Mouse (Mus musculus) ES-E14 (cell line): Measurements from ENCODE around the gene BC051665. TPM values are rescaled to one million over a fixed set of nuclear protein-coding genes. Genes with fewer than 3 reads are reported as not detected.

Source experiments
- DNase-seq: peaks from one replicate; pipeline ENCODE4 v3.0.0-alpha.2; 2013; ENCODE audit warnings: low read depth, low spot score
- H3K27ac ChIP-seq: 2 replicates; pipeline ENCODE4 v1.5.1; 2012; ENCODE audit warnings: low read depth, mild to moderate bottlenecking, low read length, moderate library complexity, mixed read lengths; ENCODE audit not compliant: poor library complexity, insufficient read depth, severe bottlenecking
- H3K36me3 ChIP-seq: 2 replicates; pipeline ENCODE4 v1.6.1; 2012; ENCODE audit warnings: mild to moderate bottlenecking, low read length, moderate library complexity, mixed read lengths; ENCODE audit not compliant: control insufficient read depth, poor library complexity, insufficient read depth, severe bottlenecking
- H3K4me1 ChIP-seq, 2 experiments: fragments of 150-350 bp in 1 of 2; sonication (generic) in 1 of 2; 2 replicates each; pipeline ENCODE4 v1.6.1; 2012; ENCODE audit warnings: low read length in 2 of 2, mild to moderate bottlenecking in 1 of 2, mixed read lengths in 1 of 2; ENCODE audit not compliant: control insufficient read depth in 2 of 2, insufficient read depth in 2 of 2, poor library complexity in 1 of 2
- H3K4me3 ChIP-seq, 2 experiments: fragments of 150-350 bp in 1 of 2; sonication (generic) in 1 of 2; 2 replicates each; pipeline ENCODE4 v1.5.1; 2012; ENCODE audit warnings: low read length in 2 of 2, low read depth in 1 of 2, mild to moderate bottlenecking in 1 of 2, mixed read lengths in 1 of 2; ENCODE audit not compliant: insufficient read depth in 1 of 2, poor library complexity in 1 of 2, severe bottlenecking in 1 of 2
- H3K9ac ChIP-seq: 2 replicates; pipeline ENCODE4 v1.6.1; 2012; ENCODE audit warnings: low read depth, mild to moderate bottlenecking, low read length, mixed read lengths; ENCODE audit not compliant: poor library complexity, insufficient read depth, severe bottlenecking
- H3K9me3 ChIP-seq: fragments of 150-350 bp; sonication (generic); 2 replicates; pipeline ENCODE4 v1.6.1; 2012; ENCODE audit warnings: low read depth, mild to moderate bottlenecking, low read length; ENCODE audit not compliant: control insufficient read depth, insufficient read depth
- CHD2 ChIP-seq: IDR thresholded peaks from 2 replicates; pipeline ENCODE4 v1.6.1; 2014; ENCODE audit warnings: mild to moderate bottlenecking, low read depth, low read length, inconsistent platforms
- HCFC1 ChIP-seq: IDR thresholded peaks from 2 replicates; pipeline ENCODE4 v1.6.1; 2012; ENCODE audit warnings: low read length, inconsistent platforms, borderline replicate concordance; ENCODE audit not compliant: insufficient read depth
- MAFK ChIP-seq: IDR thresholded peaks from 2 replicates; pipeline ENCODE4 v1.6.1; 2014; ENCODE audit warnings: mild to moderate bottlenecking, low read depth, low read length, inconsistent platforms; ENCODE audit not compliant: insufficient read depth
- ZC3H11A ChIP-seq: IDR thresholded peaks from 2 replicates; pipeline ENCODE4 v1.6.1; 2012; ENCODE audit warnings: low read depth, mild to moderate bottlenecking, inconsistent platforms, low read length, borderline replicate concordance
- ZNF384 ChIP-seq: IDR thresholded peaks from 2 replicates; pipeline ENCODE4 v1.6.1; 2012; ENCODE audit warnings: low read depth, low read length, inconsistent platforms
- in situ Hi-C, 2 experiments: fragments of 600-800 bp; cut with MboI; formaldehyde crosslinking; loops; one replicate each; pipeline ENCODE4 v1.15.1; 2025; ENCODE audit warnings: low sequenced_read_pairs in 2 of 2, inconsistent platforms in 1 of 2; ENCODE audit not compliant: unreplicated experiment in 2 of 2
- total RNA-seq: library from RNA; depleted of rRNA; stranded (reverse); fragments of 300-350 nt; gene quantifications from 2 replicates; pipeline ENCODE4 v1.2.3, GENCODE M21; 2012

BC051665 gene
- total RNA-seq, 1 experiment = not detected

DNA sequence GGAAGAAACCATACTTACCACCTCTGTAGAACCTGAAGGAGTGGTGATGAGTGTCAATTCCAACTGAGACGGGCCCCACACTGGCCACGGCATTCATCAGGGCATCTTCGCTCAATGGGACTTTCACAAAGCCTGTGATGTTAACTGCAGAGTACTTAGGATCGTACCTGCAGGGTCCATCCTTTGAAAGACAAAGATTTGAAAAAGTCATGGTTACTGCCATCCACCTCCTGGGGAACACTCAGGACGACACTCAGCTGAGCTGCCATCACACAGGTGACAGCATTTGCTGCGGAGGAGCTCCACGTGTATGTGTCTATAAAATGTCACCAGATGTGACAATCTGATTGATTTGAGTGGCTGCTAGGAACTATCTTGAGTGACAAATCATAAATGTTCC lies 2.9 kb downstream of the BC051665 start:
- H3K4me1 ChIP-seq = no peaks in the 10 kb centered on the region
- H3K9me3 ChIP-seq = no peaks in the 10 kb centered on the region
- no peak overlapping the region for H3K9ac ChIP-seq
- no peak overlapping the region for H3K27ac ChIP-seq
- TF ChIP-seq ZNF384 (no peak), HCFC1 (no peak), MAFK (no peak), CHD2 (no peak), ZC3H11A (no peak)
- in situ Hi-C loops = no loop called here
- no peak for DNase-seq
- no peak overlapping the region for H3K4me3 ChIP-seq
- no peaks in the 10 kb centered on the region for H3K36me3 ChIP-seq

GRCm38 (mm10) chr13:60780534-60780933 lies 5.6 kb downstream of the BC051665 start:
- no peaks in the 10 kb centered on the region for H3K36me3 ChIP-seq
- in situ Hi-C loops = no loop called here
- H3K4me3 ChIP-seq = no peak overlapping the region
- DNase-seq = no peak
- H3K9me3 ChIP-seq = no peaks in the 10 kb centered on the region
- no peak overlapping the region for H3K9ac ChIP-seq
- H3K27ac ChIP-seq = no peak overlapping the region
- no peak for TF ChIP-seq ZC3H11A
- TF ChIP-seq MAFK = no peak
- no peak for TF ChIP-seq HCFC1
- no peak for TF ChIP-seq CHD2
- TF ChIP-seq ZNF384 = no peak
- H3K4me1 ChIP-seq = no peaks in the 10 kb centered on the region

- no peak overlapping the region for H3K9ac ChIP-seq
- TF ChIP-seq MAFK = no peak
- no peak for TF ChIP-seq HCFC1
- no peak for TF ChIP-seq ZNF384
- no peak for TF ChIP-seq CHD2
- no peak for TF ChIP-seq ZC3H11A
- H3K36me3 ChIP-seq = peaks cover 19% of the 10 kb centered on the region; the same call in 1 of the 2 replicates
- no peaks in the 10 kb centered on the region for H3K9me3 ChIP-seq
- H3K4me1 ChIP-seq = no peaks in the 10 kb centered on the region
- no peak overlapping the region for H3K27ac ChIP-seq
- in situ Hi-C loops = no loop called here
- no peak for DNase-seq
- H3K4me3 ChIP-seq = no peak overlapping the region
These were observed 25.0 kb downstream of the BC051665 start for GRCm38 (mm10) chr13:60761161-60761560.

GRCm38 (mm10) chr13:60760392-60760791 lies 25.8 kb downstream of the BC051665 start:
- H3K9ac ChIP-seq = no peak overlapping the region; the same call in 1 of the 2 replicates
- no peaks in the 10 kb centered on the region for H3K9me3 ChIP-seq
- H3K4me1 ChIP-seq = no peaks in the 10 kb centered on the region
- no peak overlapping the region for H3K27ac ChIP-seq
- peaks cover 19% of the 10 kb centered on the region; the same call in 1 of the 2 replicates for H3K36me3 ChIP-seq
- H3K4me3 ChIP-seq = no peak overlapping the region
- no peak for DNase-seq
- TF ChIP-seq ZC3H11A (no peak), CHD2 (no peak), MAFK (no peak), ZNF384 (no peak), HCFC1 (no peak)
- in situ Hi-C loops = no loop called here

DNA sequence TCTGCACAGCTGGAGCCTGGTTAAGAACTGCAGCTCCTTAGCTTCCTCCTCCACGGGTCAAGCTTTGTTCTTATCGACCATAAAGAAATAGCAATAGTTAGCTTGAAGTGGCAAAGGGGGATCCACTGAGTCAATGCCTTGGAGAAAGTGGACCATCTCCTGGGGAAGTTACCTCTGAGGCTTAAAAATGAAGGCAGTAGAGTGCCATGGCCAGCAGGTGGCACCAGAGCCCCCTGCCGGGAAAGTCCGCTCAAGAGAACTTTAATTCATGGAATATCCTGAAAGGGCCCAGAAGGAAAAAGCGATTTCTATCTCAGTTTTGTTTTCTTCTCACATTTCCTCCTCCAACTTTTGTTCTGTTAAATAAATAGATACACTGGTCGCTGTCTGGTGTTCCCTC lies 27.0 kb downstream of the BC051665 start:
- Histone ChIP-seq H3K9ac (no peak overlapping the region), H3K4me3 (no peak overlapping the region), H3K9me3 (no peaks in the 10 kb centered on the region), H3K36me3 (peaks cover 20% of the 10 kb centered on the region; the same call in 1 of the 2 replicates), H3K27ac (no peak overlapping the region), H3K4me1 (no peaks in the 10 kb centered on the region)
- no peak for DNase-seq
- no peak for TF ChIP-seq ZC3H11A
- TF ChIP-seq MAFK = no peak
- TF ChIP-seq CHD2 = no peak
- no peak for TF ChIP-seq ZNF384
- TF ChIP-seq HCFC1 = no peak
- in situ Hi-C loops = loop anchor here in 1 of 2 experiments (5.0 kb wide), 1 partner anchor 53 kb away; no protein-coding TSS in a partner anchor
